Mouse (Mus musculus) T-helper 2 cell (primary cell): ENCODE measurements around the gene Apex2.
"Not testable (repeated sequence)": the region's sequence is repeated elsewhere in the genome, so short reads cannot be mapped to it uniquely, and the experiment has no call there.

ENCODE experiments used
- in situ Hi-C: fragments of 300-600 bp; cut with MboI, MseI; formaldehyde crosslinking; loops from one replicate; pipeline ENCODE4 v1.15.1; 2025; ENCODE audit warnings: high pct_unique_total_duplicates

The Apex2 gene

DNA sequence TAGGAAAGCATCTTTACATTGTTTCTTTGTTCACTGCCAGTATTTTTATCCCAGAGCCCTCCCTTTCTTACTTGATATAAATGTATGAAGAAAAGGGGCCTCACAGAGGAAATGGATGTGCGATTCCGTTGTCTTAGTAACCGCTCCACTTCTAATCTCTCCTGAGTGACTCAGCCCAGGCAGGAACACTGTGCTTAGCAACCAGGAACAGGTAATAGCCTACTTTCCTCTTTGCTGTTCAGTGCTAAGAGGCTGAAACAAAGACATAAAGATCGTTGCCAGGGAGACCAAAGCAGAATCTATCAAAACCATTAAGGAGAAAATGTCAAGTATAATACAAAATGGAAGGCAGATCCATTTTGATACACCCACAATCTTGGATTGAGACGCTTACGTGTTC, 81.0 kb downstream of the Apex2 start:
- in situ Hi-C loops: loop anchor here (25.0 kb wide), 2 partner anchors 454 to 629 kb away; no protein-coding TSS in a partner anchor

DNA sequence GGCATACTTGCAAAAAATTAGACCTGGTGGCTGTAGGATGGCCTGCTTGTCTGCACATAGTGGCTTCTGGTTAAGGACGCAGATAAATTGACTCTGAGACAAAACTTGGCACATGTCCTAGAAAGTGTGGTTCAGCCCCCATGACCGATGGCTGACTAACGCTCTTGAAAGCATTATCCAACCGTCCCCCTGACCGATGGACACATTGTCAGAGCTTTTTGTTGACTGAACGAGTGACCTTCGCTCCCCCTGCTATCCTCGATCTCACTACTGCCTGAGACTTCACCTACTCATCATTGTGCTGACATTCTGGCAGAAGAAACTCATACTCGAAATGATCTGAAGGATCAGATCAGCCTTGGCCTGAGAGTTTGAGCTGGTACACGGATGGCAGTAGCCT, 101.9 kb downstream of the Apex2 start:
- in situ Hi-C loops: not testable (repeated sequence)

DNA sequence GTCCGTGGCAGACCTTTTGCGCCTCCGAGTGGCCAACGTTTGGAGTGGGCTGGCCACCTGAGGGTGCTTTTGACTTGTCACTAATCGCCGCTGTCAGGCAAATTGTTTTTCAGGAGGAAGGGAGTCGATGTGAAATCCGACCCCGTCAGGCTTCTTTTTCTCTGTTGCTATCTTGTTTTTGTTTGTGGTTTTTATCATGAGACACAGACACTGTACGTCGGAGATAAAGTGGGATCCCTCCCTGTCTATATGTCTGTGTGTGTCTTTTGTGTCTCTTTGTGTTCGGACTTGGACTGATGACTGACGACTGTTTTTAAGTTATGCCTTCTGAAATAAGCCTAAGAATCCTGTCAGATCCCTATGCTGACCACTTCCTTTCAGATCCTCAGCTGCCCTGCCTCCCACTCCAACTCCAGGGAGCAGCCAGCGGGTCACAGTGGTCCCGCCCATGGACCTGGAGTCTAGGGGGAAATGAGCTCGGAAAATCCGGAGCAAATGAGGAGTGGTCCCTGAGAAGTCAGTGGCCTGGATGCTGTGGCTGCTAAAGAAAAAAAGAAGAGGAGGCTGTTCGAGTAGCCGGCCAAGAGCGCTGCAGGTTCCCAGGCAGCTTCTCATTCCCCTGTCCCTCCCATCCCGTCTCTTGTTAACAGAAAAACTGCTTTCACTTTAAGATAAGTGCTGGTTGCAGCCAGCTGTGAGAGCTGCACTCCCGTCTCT, 103.2 kb downstream of the Apex2 start:
- in situ Hi-C loops: not testable (repeated sequence)

DNA sequence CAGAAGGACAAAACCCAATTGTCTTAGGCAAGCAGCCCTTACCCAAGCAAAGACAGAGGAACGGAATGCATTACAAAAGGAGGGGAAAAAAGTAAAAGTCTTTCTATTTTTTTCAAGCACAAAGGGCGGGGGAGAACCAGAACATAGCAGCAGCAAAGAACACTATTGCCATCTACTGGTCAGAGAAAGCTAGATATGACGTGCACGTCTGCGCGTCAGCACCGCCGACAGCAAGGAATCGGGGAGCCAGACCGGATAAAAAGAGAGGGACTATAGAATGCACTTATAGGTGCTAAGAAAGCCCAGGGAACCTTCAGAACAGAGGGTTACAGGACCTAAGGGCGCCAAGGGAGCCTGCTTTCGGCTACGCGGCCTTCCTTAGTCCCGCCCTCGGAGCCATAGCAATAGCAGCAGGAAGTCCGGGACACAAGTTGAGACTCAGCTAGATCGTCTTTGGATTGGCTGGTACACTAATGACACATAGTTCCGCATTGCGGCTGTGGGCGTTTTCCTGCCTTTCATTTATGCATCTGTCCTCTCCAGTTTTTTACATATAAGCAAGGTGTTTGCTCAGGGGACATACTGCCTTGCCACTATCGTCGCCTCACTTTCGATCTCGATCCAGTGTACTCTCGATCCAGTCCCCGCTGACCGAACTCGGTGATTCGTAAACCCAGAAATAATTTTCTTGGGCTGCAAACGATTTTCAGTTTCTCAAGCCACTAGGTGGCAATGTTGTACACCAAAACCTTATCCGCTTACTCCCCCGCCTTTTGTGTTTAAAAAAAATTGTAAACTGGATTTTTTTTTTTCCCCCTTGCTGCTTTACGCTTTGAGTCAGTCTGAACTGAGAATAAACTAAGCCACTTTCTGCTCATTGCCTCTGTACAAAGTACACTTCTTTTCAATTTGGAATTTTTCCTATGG, 111.6 kb downstream of the Apex2 start:
- in situ Hi-C loops: no loop called here

DNA sequence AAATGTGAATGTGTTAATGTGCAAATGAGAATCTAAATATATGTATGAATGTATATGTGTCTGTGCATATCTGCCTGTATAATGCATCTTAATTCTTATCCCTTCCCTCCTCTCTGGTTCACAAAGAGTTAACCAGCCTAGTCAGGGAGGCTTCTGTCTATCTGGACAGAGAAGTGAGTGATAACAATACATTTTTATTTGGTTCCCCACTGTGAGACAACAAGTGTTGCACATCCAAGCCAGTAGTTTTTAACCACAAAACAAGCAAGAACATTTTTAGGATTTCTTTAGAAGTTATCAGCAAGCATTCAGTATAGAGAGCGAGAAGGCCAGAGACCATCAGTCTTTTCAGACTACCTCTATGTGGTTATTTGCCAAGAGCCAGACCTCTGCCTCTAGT, 118.3 kb downstream of the Apex2 start:
- in situ Hi-C loops: no loop called here
